Mouse (Mus musculus) embryonic stem cell, embryonic (primary cell): ENCODE results near the gene Zfp143.

Experiments used
- CTCF ChIA-PET, 4 experiments: fragments of 300-600 bp in 2 of 4; fragments of 350-600 bp in 2 of 4; sonication (Branson Sonifier 250); formaldehyde crosslinking; loops; one replicate each; lab custom pipeline; 2022; ENCODE audit warnings: inconsistent platforms in 2 of 4; lab: Charles Lee
- POLR2A ChIA-PET, 4 experiments: fragments of 300-600 bp in 2 of 4; fragments of 350-600 bp in 2 of 4; sonication (Branson Sonifier 250); formaldehyde crosslinking; loops; one replicate each; lab custom pipeline; 2022; ENCODE audit warnings: antibody characterized with exemption in 4 of 4, inconsistent platforms in 1 of 4; lab: Charles Lee

The Zfp143 gene

GRCm38 (mm10) chr7:110069070-110069469 lies 8.1 kb downstream of the Zfp143 start:
- CTCF ChIA-PET: interaction anchor here in 1 of 4 experiments (2.0 kb wide), 1 partner anchor 10 kb away, joined by 8 read pairs; no protein-coding TSS in a partner anchor
- POLR2A ChIA-PET: interaction anchor here in 2 of 4 experiments (0.8 to 4.6 kb wide), 12 partner anchors 7 to 95 kb away, joined by 3 to 39 read pairs (median 6); partner anchors contain the start of genes Wee1 (in 2 of the 2), Zfp143 (in 2 of the 2) and Tmem41b (in 1 of the 2)

DNA sequence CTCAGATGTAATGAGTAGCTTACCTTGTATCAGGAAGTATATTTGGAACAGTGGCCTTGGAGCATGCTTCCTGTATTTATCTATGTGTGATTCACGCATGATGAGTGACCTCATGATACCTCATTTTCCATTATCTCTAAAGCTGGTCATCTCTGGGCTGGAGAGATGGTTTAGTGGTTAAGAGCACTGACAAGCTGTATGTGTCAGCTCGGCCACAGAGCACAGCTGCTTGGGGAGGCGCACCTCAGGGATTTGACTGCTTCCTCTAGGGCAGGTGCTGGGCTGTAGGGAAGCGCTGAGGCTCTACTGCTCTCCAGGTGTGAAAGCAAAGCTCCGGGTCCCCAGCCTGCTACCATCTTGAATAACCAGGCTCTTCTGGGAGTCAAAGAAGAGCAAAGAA lies 17.2 kb downstream of the Zfp143 start:
- POLR2A ChIA-PET: interaction anchor here in 3 of 4 experiments (0.6 to 7.4 kb wide), 9 partner anchors 10 to 100 kb away, joined by 3 to 49 read pairs (median 4); partner anchors contain the start of genes Zfp143 (in 2 of the 3) and Tmem41b (in 1 of the 3)
- CTCF ChIA-PET: interaction anchor here in 1 of 4 experiments (2.5 kb wide), 1 partner anchor 10 kb away, joined by 8 read pairs; no protein-coding TSS in a partner anchor

DNA sequence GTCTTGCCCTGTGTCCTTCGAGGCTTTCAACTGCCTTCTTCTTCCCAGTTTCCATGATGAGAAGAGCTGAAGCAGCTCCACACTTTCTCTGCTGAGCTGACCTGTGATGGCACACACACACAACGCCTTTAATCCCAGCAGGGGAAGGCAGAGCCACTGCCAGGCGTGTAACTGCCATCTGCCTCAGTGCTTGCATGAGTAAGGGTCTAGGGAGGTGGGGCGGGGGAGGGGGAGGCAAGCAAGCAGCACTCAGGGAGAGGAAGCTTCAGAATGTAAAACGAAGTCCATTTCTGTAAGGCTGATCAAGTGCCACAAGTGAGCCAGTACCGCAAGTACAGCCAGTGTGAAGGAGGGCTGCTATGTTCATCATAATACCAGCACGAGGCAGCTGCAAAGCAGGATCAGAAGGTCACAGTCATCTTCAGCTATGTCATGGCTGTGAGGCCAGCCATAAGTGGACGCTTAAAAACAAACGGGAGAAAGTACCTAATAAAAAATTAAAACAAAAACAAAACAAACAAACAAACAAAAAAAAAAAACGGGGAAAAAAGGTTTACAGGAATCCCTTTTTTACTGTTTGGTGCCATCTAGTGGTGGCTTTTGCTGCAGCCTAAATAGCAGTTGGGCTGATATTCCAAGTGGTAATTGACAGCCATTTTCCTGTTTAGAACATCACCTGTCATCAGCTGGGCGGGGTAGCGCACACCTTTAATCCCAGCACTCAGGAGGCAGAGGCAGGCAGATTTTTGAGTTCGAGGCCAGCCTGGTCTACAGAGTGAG lies 22.6 kb downstream of the Zfp143 start:
- POLR2A ChIA-PET: interaction anchor here (0.6 to 3.5 kb wide), 21 partner anchors 9 to 491 kb away, joined by 3 to 21 read pairs (median 4); partner anchors contain the start of genes Zfp143 (in 2 of the 4), Ipo7 (in 1 of the 4), Tmem41b (in 1 of the 4) and Wee1 (in 1 of the 4)

DNA sequence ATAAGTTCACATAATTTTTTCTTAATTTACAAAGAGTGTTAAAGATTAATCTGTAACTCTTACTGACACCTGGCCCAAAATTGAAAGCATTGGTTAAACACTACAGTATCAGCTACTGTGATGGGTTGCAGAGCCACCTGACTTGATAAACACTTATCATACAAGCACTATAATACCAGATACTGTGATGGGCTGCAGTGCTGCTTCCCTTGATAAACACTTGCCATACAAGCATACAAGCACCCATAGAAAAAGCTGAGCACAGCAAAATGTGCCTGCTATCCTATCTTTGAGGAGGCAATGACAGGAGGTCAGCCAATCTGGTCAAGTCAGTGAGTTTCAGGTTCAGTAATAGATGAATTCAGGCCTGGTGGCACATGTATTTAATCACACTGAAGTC lies 24.2 kb downstream of the Zfp143 start:
- POLR2A ChIA-PET: interaction anchor here in 2 of 4 experiments (1.0 to 3.5 kb wide), 8 partner anchors 9 to 108 kb away, joined by 3 to 21 read pairs (median 4); partner anchors contain the start of gene Zfp143 (in 2 of the 2)

More for the DNA sequence above, 22.6 kb downstream of the Zfp143 start:
- CTCF ChIA-PET: interaction anchor here in 3 of 4 experiments (0.6 to 1.4 kb wide), 12 partner anchors 9 to 107 kb away, joined by 3 to 5 read pairs (median 3); partner anchors contain the start of gene Zfp143 (in 1 of the 3)

GRCm38 (mm10) chr7:110087914-110088313 lies 26.9 kb downstream of the Zfp143 start:
- ChIA-PET POLR2A (no interaction called here), CTCF (no interaction called here)

More for the DNA sequence above, 24.2 kb downstream of the Zfp143 start:
- CTCF ChIA-PET: interaction anchor here in 1 of 4 experiments (0.6 kb wide), 1 partner anchor 32 kb away, joined by 4 read pairs; no protein-coding TSS in a partner anchor

DNA sequence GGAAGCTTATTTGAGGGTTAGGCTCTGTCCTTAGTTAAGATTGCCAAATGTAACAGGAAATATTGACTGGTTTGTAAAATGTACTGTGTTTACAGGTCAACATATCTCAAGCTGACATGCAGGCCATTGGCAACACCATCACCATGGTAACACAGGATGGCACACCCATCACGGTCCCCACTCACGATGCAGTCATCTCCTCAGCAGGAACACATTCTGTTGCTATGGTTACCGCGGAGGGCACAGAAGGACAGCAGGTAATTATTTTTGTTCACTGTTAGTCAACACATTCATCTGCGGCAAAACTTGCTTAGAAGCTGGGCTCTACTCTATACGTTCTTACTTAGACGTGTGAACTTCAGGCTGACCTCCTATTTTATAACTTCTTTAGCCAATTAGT lies 30.7 kb downstream of the Zfp143 start:
- CTCF ChIA-PET: no interaction called here
- POLR2A ChIA-PET: interaction anchor here in 1 of 4 experiments (0.7 to 3.8 kb wide), 5 partner anchors 17 to 72 kb away, joined by 3 to 16 read pairs (median 4); partner anchors contain the start of genes Wee1 and Zfp143

GRCm38 (mm10) chr7:110096332-110096731 lies 35.3 kb downstream of the Zfp143 start:
- CTCF ChIA-PET: interaction anchor here in 1 of 4 experiments (0.7 kb wide), 1 partner anchor 537 kb away, joined by 5 read pairs; no protein-coding TSS in a partner anchor
- POLR2A ChIA-PET: interaction anchor here in 3 of 4 experiments (0.7 to 5.1 kb wide), 16 partner anchors 12 to 136 kb away, joined by 3 to 41 read pairs (median 4); partner anchors contain the start of genes Zfp143 (in 3 of the 3), Dennd5a (in 1 of the 3), Tmem41b (in 1 of the 3) and Wee1 (in 1 of the 3)

DNA sequence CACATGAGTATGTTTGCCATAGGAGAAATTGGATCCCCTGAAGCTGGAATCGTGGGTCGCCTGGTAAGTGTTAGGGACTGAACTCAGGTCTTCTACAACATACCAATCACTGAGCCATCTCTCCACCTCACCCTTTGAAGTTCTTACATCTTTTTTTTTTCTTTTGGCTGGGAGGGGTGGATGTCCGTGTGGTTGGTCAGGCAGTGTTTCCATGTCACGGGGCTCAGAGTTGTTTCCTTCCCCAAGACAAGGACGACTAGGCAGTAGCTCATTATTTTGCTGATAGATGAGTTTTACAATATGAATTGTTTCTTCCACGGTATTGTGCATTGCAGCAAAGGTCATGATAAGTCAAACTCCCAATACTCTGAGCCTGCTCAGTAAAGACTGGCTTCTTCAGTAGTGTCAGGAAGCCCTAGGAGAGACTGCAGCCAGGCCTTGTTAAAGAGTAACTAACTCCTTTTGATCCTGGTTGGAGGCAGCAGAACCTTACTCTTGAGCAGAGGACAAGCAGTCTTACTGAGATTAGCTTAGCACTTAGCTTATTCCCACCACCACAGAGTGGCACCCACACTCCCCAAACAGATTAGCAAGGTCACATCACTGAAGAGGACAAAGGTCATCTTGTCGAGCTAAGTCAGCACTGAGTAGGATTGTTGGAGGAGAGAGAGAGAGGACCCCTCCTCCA lies 36.2 kb downstream of the Zfp143 start:
- CTCF ChIA-PET: interaction anchor here in 3 of 4 experiments (0.5 to 1.4 kb wide), 5 partner anchors 24 to 1162 kb away, joined by 3 to 5 read pairs (median 4); partner anchors contain the start of gene Wee1 (in 1 of the 3)
- POLR2A ChIA-PET: interaction anchor here in 3 of 4 experiments (0.6 to 5.1 kb wide), 27 partner anchors 12 to 402 kb away, joined by 3 to 41 read pairs (median 4); partner anchors contain the start of genes Zfp143 (in 3 of the 3), Tmem41b (in 2 of the 3) and Wee1 (in 2 of the 3)

GRCm38 (mm10) chr7:110100854-110101253 lies 39.8 kb downstream of the Zfp143 start:
- ChIA-PET CTCF (interaction anchor here (0.6 to 1.0 kb wide), 6 partner anchors 18 to 547 kb away, joined by 3 to 8 read pairs (median 4); no protein-coding TSS in a partner anchor), POLR2A (interaction anchor here (0.5 to 3.0 kb wide), 20 partner anchors 15 to 688 kb away, joined by 3 to 11 read pairs (median 5); partner anchors contain the start of genes Wee1 (in 3 of the 4), Zfp143 (in 2 of the 4), Ipo7 (in 1 of the 4) and Tmem41b (in 1 of the 4))

GRCm38 (mm10) chr7:110101266-110101665 lies 40.2 kb downstream of the Zfp143 start:
- CTCF ChIA-PET: interaction anchor here (0.7 to 1.0 kb wide), 7 partner anchors 14 to 547 kb away, joined by 3 to 8 read pairs (median 3); no protein-coding TSS in a partner anchor
- POLR2A ChIA-PET: interaction anchor here (0.6 to 3.0 kb wide), 17 partner anchors 14 to 688 kb away, joined by 3 to 11 read pairs (median 5); partner anchors contain the start of genes Wee1 (in 3 of the 4), Zfp143 (in 2 of the 4) and Tmem41b (in 1 of the 4)

DNA sequence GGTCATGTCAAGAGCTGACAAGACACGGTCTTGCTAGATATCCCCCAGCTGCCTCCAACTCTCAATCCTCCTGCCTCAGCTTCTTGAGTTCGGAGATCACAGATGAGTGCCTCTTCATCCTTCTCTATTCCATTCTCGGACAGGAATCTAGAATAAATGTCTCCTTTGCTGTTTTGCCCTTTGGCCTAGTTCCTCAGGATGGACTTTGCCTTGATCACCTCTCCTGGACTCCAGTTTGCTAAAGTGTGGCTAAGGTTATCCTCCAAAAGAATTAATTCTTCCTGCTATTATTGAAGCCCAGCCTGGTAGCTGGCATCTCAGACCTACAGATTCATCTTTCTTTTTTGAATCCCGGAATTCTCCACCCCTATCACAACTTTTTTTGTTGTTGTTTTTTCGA lies 44.0 kb downstream of the Zfp143 start:
- ChIA-PET CTCF (no interaction called here), POLR2A (interaction anchor here in 3 of 4 experiments (0.7 to 7.1 kb wide), 8 partner anchors 8 to 44 kb away, joined by 3 to 80 read pairs (median 4); partner anchors contain the start of genes Zfp143 (in 2 of the 3) and Wee1 (in 1 of the 3))

DNA sequence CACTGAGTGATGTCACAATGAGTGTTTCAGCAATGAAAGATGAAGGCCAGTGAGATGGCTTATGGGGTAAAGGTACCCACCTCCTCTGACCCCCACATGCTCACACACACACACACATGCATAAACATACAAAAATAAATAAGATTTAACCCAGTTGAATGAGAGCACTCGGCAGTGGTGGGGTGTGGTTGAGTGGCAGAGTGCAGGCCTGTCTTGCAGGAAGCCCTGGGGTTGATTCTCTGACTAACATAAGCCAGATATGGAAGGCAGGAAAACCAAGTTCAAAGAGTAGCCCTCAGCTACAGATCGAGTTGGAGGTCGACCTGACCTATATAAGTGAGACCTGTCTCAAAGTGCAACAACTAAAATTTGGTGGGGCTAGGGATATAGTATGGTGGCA lies 45.6 kb downstream of the Zfp143 start:
- POLR2A ChIA-PET: interaction anchor here in 2 of 4 experiments (3.2 to 7.1 kb wide), 4 partner anchors 11 to 45 kb away, joined by 17 to 80 read pairs (median 29); partner anchors contain the start of genes Zfp143 (in 2 of the 2) and Wee1 (in 1 of the 2)
- CTCF ChIA-PET: interaction anchor here in 2 of 4 experiments (0.5 to 0.7 kb wide), 3 partner anchors 9 to 516 kb away, joined by 3 read pairs; no protein-coding TSS in a partner anchor

GRCm38 (mm10) chr7:110108524-110108923 lies 47.5 kb downstream of the Zfp143 start:
- POLR2A ChIA-PET: interaction anchor here in 3 of 4 experiments (0.7 to 7.1 kb wide), 27 partner anchors 9 to 533 kb away, joined by 3 to 80 read pairs (median 3); partner anchors contain the start of genes Tmem41b (in 3 of the 3), Wee1 (in 3 of the 3) and Zfp143 (in 2 of the 3)
- CTCF ChIA-PET: interaction anchor here in 3 of 4 experiments (0.6 to 1.5 kb wide), 6 partner anchors 8 to 219 kb away, joined by 3 to 12 read pairs (median 4); partner anchors contain the start of gene Wee1 (in 1 of the 3)

DNA sequence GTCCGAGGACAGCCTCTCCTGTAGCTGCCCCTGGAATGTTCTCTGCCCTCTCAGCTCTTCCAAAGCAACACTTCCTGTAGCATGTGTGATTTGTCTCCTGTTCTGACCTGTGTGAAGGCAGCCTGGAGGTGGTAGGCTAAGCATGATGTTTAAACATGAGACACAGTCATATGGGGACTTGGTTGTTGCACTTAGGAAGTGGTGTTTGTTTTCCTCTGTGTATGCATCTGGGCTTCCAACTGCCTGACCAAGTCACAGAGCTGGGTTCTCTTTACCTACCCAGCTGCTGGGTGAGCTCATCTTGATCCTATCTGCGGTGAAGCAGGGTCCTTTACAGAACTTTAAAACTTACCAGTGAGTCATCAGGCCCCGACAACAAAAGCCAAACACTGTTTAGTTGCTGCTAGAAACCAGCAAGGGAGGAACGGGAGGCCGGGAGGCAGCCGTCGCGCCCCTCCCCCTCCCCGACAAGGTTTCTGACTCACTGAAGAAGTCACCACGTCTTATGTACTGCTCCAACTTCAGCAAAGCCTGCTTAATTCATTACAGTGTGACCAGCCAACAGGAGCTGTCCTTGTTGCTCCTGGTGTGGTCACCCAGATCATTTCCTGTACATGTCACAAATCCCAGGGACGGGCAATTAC lies 48.1 kb downstream of the Zfp143 start:
- ChIA-PET POLR2A (interaction anchor here (0.6 to 7.1 kb wide), 31 partner anchors 8 to 532 kb away, joined by 3 to 80 read pairs (median 4); partner anchors contain the start of genes Tmem41b (in 3 of the 4), Wee1 (in 3 of the 4) and Zfp143 (in 2 of the 4)), CTCF (interaction anchor here in 1 of 4 experiments (0.5 to 1.5 kb wide), 5 partner anchors 8 to 220 kb away, joined by 3 to 4 read pairs (median 3); partner anchors contain the start of gene Wee1)

- POLR2A ChIA-PET: interaction anchor here in 2 of 4 experiments (0.8 to 7.1 kb wide), 9 partner anchors 9 to 55 kb away, joined by 3 to 80 read pairs (median 12); partner anchors contain the start of genes Wee1 (in 2 of the 2) and Zfp143 (in 2 of the 2)
- CTCF ChIA-PET: no interaction called here
Observed at GRCm38 (mm10) chr7:110110061-110110656, 49.1 kb downstream of the Zfp143 start.
